Mouse (Mus musculus) embryonic facial prominence, embryonic 12.5 days (tissue): ENCODE data around the gene Golga2. TPM values are rescaled to one million over a fixed set of nuclear protein-coding genes. Genes with fewer than 3 reads are reported as not detected.
A peak's percentile ranks its signal among the peaks of the same experiment; 100 is the strongest.

Experiments
- ATAC-seq: fragments of 200-750 bp; cut with Nextera tagmentation; 2 replicates; pipeline ENCODE4 v1.8.0; 2017; ENCODE audit not compliant: insufficient number of reproducible peaks, insufficient read depth, low FRiP score, low TSS enrichment
- H3K27ac ChIP-seq: fragments of 300-500 bp; sonication (generic); 2 replicates; pipeline ENCODE4 v1.5.1; 2016; ENCODE audit warnings: mild to moderate bottlenecking
- H3K27me3 ChIP-seq: fragments of 300-500 bp; sonication (generic); 2 replicates; pipeline ENCODE4 v1.6.1; 2016; ENCODE audit warnings: mild to moderate bottlenecking, moderate library complexity
- H3K36me3 ChIP-seq: fragments of 300-500 bp; sonication (generic); 2 replicates; pipeline ENCODE4 v1.6.1; 2016; ENCODE audit warnings: mild to moderate bottlenecking
- H3K4me1 ChIP-seq: fragments of 300-500 bp; sonication (generic); 2 replicates; pipeline ENCODE4 v1.6.1; 2016
- H3K4me2 ChIP-seq: fragments of 300-500 bp; sonication (generic); replicated peaks from 2 replicates; pipeline ENCODE4 v1.6.1; 2016; ENCODE audit warnings: mild to moderate bottlenecking, moderate library complexity
- H3K4me3 ChIP-seq: fragments of 300-500 bp; sonication (generic); 2 replicates; pipeline ENCODE4 v1.5.1; 2016; ENCODE audit warnings: mild to moderate bottlenecking
- H3K9ac ChIP-seq: fragments of 300-500 bp; sonication (generic); 2 replicates; pipeline ENCODE4 v1.6.1; 2016; ENCODE audit warnings: mild to moderate bottlenecking, moderate library complexity
- H3K9me3 ChIP-seq: fragments of 300-500 bp; sonication (generic); 2 replicates; pipeline ENCODE4 v1.6.1; 2016; ENCODE audit warnings: mild to moderate bottlenecking, moderate library complexity
- WGBS: fragments of 180-500 bp; shearing (Covaris S2); methylation state at CpG from one replicate; pipeline ENCODE4 v1.1.7; 2016; 5-methylcytosine and 5-hydroxymethylcytosine counted together
- polyA plus RNA-seq: library from polyadenylated mRNA; unstranded; fragments of >200 nt; fragmentation: Nextera tagmentation; extraction: Ambion mirVana; gene quantifications from 2 replicates; pipeline ENCODE4 v1.2.1, GENCODE M21; 2016

Golga2 gene
- polyA plus RNA-seq, 1 experiment from 2014 or later, result 27.4 TPM

DNA sequence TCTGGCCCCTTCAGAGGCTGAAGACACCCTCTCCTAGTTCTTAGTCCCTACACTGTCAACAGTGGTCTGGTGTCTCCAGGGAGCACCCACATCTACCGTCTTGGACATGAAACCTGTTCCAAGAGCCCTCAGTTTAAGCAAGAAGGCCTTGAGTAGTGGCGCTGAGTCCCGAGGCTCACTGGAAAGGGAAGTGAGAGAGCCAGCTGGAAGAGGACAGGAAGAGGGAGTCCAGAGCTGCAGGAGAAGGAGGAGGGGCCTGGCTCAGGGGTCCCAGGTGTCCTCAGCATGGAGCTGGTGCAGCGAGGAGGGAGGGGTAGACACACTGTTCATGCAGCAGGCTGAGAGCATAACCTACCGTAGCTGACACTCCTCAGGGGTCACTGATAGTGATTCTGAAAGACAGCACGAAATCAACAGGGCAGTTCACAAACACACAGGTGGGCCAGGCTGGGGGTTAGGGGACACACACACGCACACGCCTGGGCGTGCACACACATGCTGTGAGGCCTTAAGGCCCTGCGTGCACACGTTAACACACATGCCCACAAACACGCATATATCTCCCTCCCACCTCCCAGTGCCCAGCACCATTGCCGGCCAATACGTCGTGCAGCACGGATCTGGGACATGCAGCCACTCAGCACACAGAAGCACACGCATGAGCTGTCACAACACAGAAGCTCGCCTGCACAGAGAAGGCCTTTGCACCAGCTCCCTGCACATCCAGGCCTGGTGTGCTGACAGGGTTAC, 23.1 kb downstream of the Golga2 start:
- Histone ChIP-seq H3K27me3 (no peaks in the 10 kb centered on the region), H3K36me3 (peaks cover 62% of the 10 kb centered on the region), H3K9me3 (no peaks in the 10 kb centered on the region), H3K4me1 (peaks cover 32% of the 10 kb centered on the region), H3K27ac (peak overlapping the region; percentile 36; the same call in 1 of the 2 replicates), H3K4me3 (peak overlapping the region; percentile 68), H3K9ac (peak overlapping the region; percentile 79), H3K4me2 (peak overlapping the region; percentile 94)
- WGBS, result 81% methylated on average over 18 of the region's 18 CpGs
- no peak for ATAC-seq

DNA sequence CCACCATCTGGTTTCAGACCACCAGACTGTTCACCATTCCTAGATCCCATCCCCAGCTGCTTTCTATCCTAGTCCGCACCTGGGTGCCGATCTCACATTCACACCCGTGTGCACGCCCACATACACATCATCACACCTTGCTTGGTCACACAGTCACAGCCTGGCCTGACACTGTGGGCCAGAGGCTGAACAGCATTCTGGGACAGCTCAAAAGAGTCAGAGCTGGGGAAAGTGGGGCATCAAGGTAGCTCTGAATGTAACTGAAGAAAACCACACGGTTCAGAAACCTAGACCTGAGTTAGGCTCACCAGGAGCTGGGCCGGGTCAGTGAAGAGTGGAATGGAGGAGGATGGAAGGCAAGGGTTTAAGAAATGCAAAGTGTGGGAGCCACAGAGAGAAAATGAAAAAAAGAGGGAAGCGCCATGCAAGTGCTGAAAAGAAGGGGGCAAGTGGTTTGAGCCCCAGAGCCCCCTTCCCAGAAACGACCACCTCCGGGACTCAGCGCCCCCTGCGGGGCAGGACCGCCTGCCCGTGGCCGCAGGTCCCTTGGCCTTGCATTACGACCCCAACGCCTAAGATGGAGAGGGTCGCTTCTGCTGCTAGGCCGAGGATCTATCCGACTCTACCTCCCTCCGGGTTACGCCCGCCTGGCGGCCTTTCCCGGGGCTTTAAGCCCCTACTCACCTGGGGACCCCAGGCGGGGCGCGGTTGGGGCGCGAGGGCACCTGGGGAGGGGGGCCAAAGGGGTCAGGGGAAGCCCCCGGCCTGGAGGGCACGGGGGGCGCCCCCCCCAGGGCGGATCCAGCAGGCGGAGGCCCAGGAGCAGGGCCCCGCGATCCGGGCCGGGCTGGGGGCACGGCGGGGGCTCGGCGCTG, 24.5 kb downstream of the Golga2 start:
- H3K9me3 ChIP-seq, result no peaks in the 10 kb centered on the region
- peak overlapping the region; percentile 61 for H3K27ac ChIP-seq
- 8% methylated on average over 41 of the region's 42 CpGs for WGBS
- peaks cover 46% of the 10 kb centered on the region for H3K4me1 ChIP-seq
- peak overlapping the region; percentile 94 for H3K4me2 ChIP-seq
- H3K27me3 ChIP-seq, result no peaks in the 10 kb centered on the region
- ATAC-seq, result no peak
- peak overlapping the region; percentile 79 for H3K9ac ChIP-seq
- H3K36me3 ChIP-seq, result peaks cover 48% of the 10 kb centered on the region
- peak overlapping the region; percentile 68 for H3K4me3 ChIP-seq

DNA sequence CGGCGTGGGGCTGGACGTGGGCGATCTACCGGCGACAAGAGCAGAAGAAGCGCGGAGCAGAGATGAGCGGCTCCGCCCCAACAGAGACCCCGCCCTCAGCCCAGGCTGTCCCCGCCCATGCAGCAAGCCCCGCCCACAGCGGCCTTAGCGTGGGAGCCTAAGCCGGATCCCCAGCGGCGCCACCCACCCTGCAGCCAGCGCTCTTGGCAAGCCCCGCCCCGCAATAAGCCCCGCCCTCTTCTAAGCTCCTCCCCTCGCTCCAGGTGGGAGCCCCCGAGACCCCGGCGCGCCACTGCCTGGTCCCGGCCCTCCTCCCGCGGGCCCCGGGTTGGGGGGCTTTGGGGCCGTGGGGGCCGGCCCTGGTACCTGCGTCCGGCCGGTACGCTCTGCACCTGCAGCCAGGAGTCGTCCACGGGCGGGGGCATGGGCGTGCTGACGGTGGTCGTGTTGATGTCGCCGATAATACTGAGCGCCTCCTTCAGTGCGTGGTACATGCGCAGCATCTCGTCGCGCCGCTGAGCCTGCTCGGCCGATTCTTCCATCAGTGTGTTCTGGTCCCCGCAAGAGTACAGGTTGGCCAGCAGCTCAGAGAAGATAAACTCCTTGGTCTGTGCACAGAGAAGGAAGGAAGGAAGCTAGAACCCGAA, 25.3 kb downstream of the Golga2 start:
- no peaks in the 10 kb centered on the region for H3K27me3 ChIP-seq
- peak overlapping the region; percentile 79 for H3K9ac ChIP-seq
- peaks cover 41% of the 10 kb centered on the region for H3K36me3 ChIP-seq
- H3K27ac ChIP-seq, result peak overlapping the region; percentile 61
- H3K9me3 ChIP-seq, result no peaks in the 10 kb centered on the region
- WGBS, result 3% methylated on average over 53 of the region's 56 CpGs
- peaks cover 54% of the 10 kb centered on the region for H3K4me1 ChIP-seq
- H3K4me2 ChIP-seq, result peak overlapping the region; percentile 94
- no peak for ATAC-seq
- peak overlapping the region; percentile 68 for H3K4me3 ChIP-seq

DNA sequence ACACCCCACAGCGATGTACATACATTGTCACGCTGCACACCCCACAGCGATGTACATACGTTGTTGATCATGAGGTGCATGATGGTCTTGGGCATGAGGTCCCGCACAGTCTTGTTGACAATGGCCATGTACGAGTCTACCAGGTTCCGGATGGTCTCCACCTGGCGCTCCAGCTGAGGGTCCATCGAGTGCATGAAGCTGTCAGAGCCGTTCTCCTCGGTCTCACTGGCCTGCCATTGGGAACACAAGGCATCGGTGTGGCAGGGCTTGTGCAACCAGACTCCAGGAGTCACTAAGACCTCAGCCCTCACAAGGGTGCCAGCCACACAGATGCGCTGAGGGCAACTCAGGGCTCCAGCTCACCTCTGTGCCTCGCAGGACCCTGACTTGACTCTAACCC, 27.6 kb downstream of the Golga2 start:
- H3K4me1 ChIP-seq, result peaks cover 66% of the 10 kb centered on the region
- no peak overlapping the region for H3K4me3 ChIP-seq
- no peak for ATAC-seq
- H3K4me2 ChIP-seq, result no peak overlapping the region
- H3K27ac ChIP-seq, result peak overlapping the region; percentile 99
- H3K9me3 ChIP-seq, result no peaks in the 10 kb centered on the region
- H3K9ac ChIP-seq, result no peak overlapping the region
- H3K27me3 ChIP-seq, result no peaks in the 10 kb centered on the region
- WGBS, result 93% methylated on average over 14 of the region's 14 CpGs
- peaks cover 18% of the 10 kb centered on the region for H3K36me3 ChIP-seq

DNA sequence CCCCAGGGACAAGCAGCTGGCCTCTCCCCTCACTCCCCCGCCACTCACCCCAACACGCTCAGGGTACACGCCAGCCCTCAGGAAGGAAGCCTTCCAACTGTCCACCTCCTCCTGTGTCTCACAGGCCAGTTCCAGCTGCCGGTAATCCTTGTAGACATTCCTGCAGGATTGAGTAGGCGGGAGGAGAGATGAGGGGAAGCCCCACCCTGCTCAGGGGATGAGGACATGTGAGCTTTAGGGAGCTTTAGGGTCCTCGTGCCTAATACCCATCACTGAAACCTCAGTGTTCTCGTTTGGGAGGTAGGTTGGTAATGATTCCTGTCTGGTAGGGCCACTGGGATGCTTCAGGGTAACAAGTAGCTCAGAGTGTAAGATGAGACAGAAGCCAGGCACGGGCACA, 28.6 kb downstream of the Golga2 start:
- Histone ChIP-seq H3K4me3 (0 out of 2 replicates have a peak overlapping the region, but pooled peaks have one; percentile 5), H3K9me3 (no peaks in the 10 kb centered on the region), H3K4me1 (peaks cover 67% of the 10 kb centered on the region), H3K27ac (peak overlapping the region; percentile 99), H3K27me3 (no peaks in the 10 kb centered on the region), H3K4me2 (peak overlapping the region; percentile 82; the same call in 1 of the 2 replicates), H3K9ac (peak overlapping the region; percentile 38; the same call in 1 of the 2 replicates), H3K36me3 (peaks cover 9% of the 10 kb centered on the region; the same call in 1 of the 2 replicates)
- no peak for ATAC-seq
- WGBS, result 11% methylated on average over 8 of the region's 8 CpGs

DNA sequence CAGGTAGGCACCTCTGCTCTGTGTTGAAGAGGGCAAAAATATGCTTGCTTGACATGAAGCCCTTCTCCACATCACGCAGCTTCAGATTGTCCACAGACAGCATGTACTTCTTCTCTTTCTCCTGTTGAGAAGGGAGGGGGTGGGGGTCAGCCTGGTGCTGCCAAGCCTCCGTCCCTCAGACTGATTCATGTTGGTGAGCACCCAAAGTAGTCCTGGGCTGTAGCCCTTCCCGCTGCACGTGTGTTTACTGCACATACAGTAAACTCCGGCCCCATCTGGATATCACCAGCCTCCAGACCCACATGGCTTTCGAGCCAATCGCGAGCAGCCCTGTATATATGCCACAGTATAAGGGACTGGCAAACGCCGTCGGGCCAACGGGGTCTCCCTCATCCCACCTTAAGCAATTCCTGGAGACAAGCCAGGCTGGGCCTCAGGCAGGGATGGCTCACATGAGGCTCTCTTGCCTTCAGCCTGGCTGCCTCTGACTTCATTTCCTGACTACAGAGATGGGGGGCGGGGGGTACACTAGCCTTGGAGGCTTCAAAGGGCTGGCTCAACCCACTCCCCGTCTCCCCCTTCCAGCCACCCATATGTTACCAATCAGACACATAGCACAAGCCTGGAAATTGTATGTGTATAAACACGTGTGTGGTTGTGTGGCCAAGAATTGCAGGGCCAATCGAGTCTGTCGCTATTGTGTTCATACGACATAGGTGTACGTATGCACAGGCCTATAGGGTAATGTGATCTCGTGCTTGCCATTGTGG, 29.9 kb downstream of the Golga2 start:
- peak overlapping the region; percentile 82 for H3K4me2 ChIP-seq
- peaks cover 63% of the 10 kb centered on the region for H3K4me1 ChIP-seq
- no peak overlapping the region for H3K9ac ChIP-seq

DNA sequence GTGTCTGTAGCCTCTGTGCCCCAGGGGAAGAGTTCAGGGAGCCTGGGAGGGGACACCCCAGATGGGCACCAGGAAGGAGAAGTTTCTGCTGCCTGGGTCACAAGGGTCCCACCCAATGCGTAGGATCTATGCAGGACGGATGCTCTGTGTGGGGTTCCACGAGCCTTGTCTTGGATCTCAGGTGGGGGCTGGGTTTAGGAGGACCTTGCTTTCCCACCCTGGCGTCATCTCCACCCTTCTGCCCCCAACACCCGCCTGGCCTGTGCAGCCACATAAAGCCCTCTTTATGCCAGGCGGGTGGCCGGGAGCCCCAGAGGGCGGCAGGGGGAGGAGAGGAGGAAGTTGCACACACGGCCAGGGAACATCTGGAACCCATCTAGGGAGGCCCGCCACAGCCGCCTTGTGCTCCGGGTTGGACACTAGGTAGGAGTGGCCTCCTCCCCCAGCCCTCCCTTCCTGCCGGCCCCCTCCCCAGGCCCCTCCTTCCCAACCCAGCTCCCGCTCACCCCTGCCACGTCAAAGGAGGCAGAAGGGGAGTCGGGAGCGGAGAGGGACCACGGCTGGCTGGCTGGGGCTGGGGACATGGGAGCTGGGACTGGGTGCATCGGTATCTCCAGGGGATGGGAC, 30.7 kb downstream of the Golga2 start:
- WGBS, result 1% methylated on average over 16 of the region's 19 CpGs
- Histone ChIP-seq H3K4me1 (peaks cover 58% of the 10 kb centered on the region), H3K27ac (peak overlapping the region; percentile 99)

More for the DNA sequence above, 29.9 kb downstream of the Golga2 start:
- 20% methylated on average over 20 of the region's 20 CpGs for WGBS
- Histone ChIP-seq H3K9me3 (no peaks in the 10 kb centered on the region), H3K36me3 (peaks cover 6% of the 10 kb centered on the region; the same call in 1 of the 2 replicates), H3K27me3 (no peaks in the 10 kb centered on the region), H3K4me3 (peak overlapping the region; percentile 57; the same call in 1 of the 2 replicates), H3K27ac (peak overlapping the region; percentile 99)
- peak; percentile 58 for ATAC-seq

DNA sequence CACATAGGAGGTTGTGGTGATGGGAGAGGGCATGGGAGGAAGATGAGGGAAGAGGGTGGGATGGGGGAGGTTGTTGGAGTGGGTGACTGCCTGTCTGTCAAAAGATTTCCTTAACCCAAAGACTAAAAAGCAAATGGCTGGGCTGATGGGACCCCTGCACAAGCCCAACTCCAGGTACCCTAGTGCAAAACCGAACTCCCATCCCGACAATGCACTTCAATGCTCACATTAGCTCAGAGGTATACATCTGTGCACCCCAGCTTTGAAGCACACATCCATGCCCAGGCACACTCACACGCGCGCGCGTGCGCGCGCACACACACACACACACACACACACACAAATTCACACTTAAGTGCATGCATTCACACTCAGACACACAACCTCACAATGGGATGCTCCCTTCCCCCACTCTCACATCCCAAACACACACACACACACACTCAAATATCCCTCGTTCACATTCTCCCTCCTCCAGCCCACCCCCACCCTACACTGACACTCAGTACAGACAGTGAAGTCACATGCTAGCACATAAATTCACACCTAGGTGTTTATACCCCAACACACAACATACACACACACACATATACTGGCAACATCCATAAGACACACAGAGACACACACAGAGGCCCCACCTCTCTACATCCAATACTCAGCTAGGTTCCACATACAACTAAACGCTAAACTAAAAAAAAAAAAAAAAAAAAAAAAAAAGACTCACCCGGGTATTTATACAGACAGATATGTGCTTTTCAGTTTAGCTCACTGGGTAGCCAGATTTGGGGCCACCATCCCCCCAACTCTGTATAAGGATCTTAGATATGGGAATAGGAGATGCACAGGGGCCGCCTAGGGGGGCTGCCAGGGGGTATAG, 31.8 kb downstream of the Golga2 start:
- H3K4me1 ChIP-seq, result peaks cover 58% of the 10 kb centered on the region
- no peaks in the 10 kb centered on the region for H3K9me3 ChIP-seq
- peaks cover 16% of the 10 kb centered on the region for H3K36me3 ChIP-seq
- H3K9ac ChIP-seq, result peak overlapping the region; percentile 87
- peak overlapping the region; percentile 99 for H3K27ac ChIP-seq
- H3K27me3 ChIP-seq, result no peaks in the 10 kb centered on the region
- no peak for ATAC-seq
- 47% methylated on average over 14 of the region's 14 CpGs for WGBS
- peak overlapping the region; percentile 82 for H3K4me2 ChIP-seq
- H3K4me3 ChIP-seq, result peak overlapping the region; percentile 57

More for the DNA sequence above, 30.7 kb downstream of the Golga2 start:
- peak overlapping the region; percentile 57 for H3K4me3 ChIP-seq
- no peaks in the 10 kb centered on the region for H3K27me3 ChIP-seq
- peaks cover 9% of the 10 kb centered on the region; the same call in 1 of the 2 replicates for H3K36me3 ChIP-seq
- peak overlapping the region; percentile 87 for H3K9ac ChIP-seq
- peak; percentile 78 for ATAC-seq
- H3K9me3 ChIP-seq, result no peaks in the 10 kb centered on the region
- peak overlapping the region; percentile 82 for H3K4me2 ChIP-seq

DNA sequence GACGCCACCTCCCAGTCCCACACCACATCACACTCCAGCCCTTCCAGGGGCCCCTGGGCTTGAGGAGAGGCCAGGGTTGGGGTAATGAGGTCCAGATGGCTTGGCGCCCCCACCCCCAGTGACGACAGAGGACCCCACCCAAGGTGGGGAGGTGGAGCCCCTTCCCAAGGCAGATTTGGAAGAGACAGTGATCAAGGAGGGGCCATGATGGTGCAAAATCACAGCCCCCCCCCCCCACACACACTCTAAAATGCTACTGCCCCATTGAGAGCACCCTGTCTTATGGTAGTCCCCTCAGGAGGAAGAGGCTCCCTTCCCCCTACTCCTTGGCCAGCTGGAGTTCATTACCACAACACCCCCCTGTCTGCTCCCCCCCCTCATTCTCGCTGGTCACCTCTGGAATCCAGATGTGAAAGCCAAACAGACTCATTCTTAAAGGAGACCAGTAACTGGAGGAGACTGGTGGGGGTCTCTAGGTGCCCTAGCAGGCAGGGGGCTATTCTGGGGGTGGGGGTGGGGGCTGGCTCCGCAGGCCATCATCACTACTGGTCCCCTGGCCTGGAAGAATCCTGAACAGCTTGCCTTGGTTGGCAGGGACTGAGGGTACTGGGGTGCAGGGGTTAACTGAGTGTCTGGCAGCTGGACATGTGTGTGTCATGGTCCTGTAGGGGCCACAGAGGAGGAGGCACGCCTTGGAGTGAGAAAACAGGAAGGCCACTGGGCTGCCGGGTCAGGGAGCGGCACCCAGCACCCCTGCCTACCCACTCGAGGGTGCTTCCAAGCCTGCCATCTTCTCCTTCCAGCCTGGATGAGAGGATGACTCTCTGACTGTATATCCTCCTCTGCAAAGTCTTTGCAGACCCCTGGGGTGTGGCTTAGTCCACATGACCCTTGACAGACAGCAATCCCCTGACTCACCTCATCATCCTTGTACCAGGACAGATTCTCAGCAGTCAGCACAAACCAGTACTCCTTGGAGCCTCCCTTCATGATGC, 32.7 kb downstream of the Golga2 start:
- 15% methylated on average over 9 of the region's 9 CpGs for WGBS
- H3K4me3 ChIP-seq, result peak overlapping the region; percentile 21; the same call in 1 of the 2 replicates
- peak; percentile 37 for ATAC-seq
- peak overlapping the region; percentile 24; the same call in 1 of the 2 replicates for H3K9ac ChIP-seq
- peaks cover 18% of the 10 kb centered on the region; the same call in 1 of the 2 replicates for H3K36me3 ChIP-seq
- H3K4me2 ChIP-seq, result peak overlapping the region; percentile 82
- no peaks in the 10 kb centered on the region for H3K9me3 ChIP-seq
- H3K27ac ChIP-seq, result peak overlapping the region; percentile 99
- no peaks in the 10 kb centered on the region for H3K27me3 ChIP-seq
- peaks cover 55% of the 10 kb centered on the region for H3K4me1 ChIP-seq
